Comparison of ENCODE assay signal across 8 mouse cellular contexts in the genomic region with DNA sequence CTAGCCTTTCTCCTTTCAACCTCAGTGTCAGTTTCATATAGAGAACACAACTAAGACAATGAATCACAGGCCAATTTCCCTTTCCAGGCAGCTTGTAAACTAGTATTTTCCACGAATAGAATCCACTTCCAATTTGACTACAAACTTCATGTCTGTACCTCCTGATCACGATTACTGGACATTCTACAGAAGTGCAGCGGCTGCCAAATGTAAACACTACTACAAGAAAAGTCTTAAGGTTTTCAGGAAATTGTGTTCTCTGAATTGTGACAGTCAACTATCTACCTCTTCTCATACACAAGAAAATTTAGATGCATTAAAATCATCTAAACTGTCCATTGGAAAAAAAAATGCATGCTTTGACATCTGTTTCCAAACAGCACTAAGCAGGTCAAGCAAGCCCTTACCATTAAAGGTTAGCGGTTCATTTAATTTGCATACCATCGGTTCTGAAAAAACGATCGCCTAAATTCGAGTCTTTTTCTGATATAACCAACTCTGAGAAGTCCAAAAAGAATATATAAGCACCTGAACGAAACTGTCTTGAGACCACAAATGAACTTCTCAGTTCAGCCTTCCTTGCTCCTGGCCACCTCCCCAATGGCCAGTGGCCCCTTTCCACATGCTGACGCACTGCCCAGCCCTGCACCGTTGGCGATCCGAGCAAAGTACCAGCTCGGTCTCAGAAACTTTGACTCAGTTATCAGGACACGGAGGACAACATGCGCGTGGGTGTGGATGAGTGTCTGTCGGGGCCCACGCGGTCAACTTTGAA. TPM values are rescaled to one million over a fixed set of nuclear protein-coding genes. Genes with fewer than 3 reads are reported as not detected.
DNase-seq lines count a peak whose midpoint lies in the region; ATAC-seq lines count a peak whose summit lies in the region.

No protein-coding gene starts in this region.

- H3K27me3 ChIP-seq in forebrain, embryonic 15.5 days = no peaks in the 10 kb centered on the region
- no peaks in the 10 kb centered on the region for H3K27me3 ChIP-seq in intestine, embryonic 15.5 days (replicated peaks)
- no peaks in the 10 kb centered on the region for H3K27me3 ChIP-seq in midbrain, embryonic 14.5 days (ENCODE audit: control insufficient read depth, insufficient read depth, low read length)

- no peaks in the 10 kb centered on the region for H3K9me3 ChIP-seq in forebrain, embryonic 15.5 days
- H3K9me3 ChIP-seq in intestine, embryonic 15.5 days = no peaks in the 10 kb centered on the region
- H3K9me3 ChIP-seq in midbrain, embryonic 14.5 days (ENCODE audit: control insufficient read depth, low read length) = no peaks in the 10 kb centered on the region

- intact Hi-C loops in left cerebral cortex, postnatal 4 days (cut with DNase I) = no loop called here

- H3K9ac ChIP-seq in forebrain, embryonic 15.5 days (replicated peaks) = peak overlapping the region; percentile 78
- peak overlapping the region; percentile 83 for H3K9ac ChIP-seq in intestine, embryonic 15.5 days
- peak overlapping the region; percentile 79 for H3K9ac ChIP-seq in midbrain, embryonic 14.5 days (replicated peaks; ENCODE audit: low read length)

- H3K4me3 ChIP-seq in forebrain, embryonic 15.5 days = peak overlapping the region; percentile 78
- peak overlapping the region; percentile 84 for H3K4me3 ChIP-seq in intestine, embryonic 15.5 days (replicated peaks)
- peak overlapping the region; percentile 78 for H3K4me3 ChIP-seq in midbrain, embryonic 14.5 days (replicated peaks; ENCODE audit: low read depth, low read length)

- no peaks in the 10 kb centered on the region for H3K36me3 ChIP-seq in forebrain, embryonic 15.5 days
- H3K36me3 ChIP-seq in intestine, embryonic 15.5 days = no peaks in the 10 kb centered on the region
- no peaks in the 10 kb centered on the region for H3K36me3 ChIP-seq in midbrain, embryonic 14.5 days (ENCODE audit: control insufficient read depth, insufficient read depth, low read length)

- WGBS in forebrain, embryonic 15.5 days = 9% methylated on average over 20 of the region's 20 CpGs
- WGBS in intestine, embryonic 15.5 days = 5% methylated on average over 20 of the region's 20 CpGs
- WGBS in midbrain, embryonic 14.5 days = 10% methylated on average over 20 of the region's 20 CpGs

- peak overlapping the region; percentile 93 for H3K4me2 ChIP-seq in forebrain, embryonic 15.5 days (replicated peaks)
- H3K4me2 ChIP-seq in intestine, embryonic 15.5 days (replicated peaks) = peak overlapping the region; percentile 91
- H3K4me2 ChIP-seq in midbrain, embryonic 14.5 days (ENCODE audit: low read length) = peak overlapping the region; percentile 98

- H3K27ac ChIP-seq in forebrain, embryonic 15.5 days (replicated peaks) = no peak overlapping the region
- no peak overlapping the region for H3K27ac ChIP-seq in intestine, embryonic 15.5 days
- no peak overlapping the region for H3K27ac ChIP-seq in midbrain, embryonic 14.5 days (replicated peaks; ENCODE audit: low read depth, low read length)

- DNase-seq in left cerebral cortex, postnatal 4 days = peak; percentile 11
- DNase-seq in left cerebral cortex, adult 9 months (ENCODE audit: low spot score in 2 of 2) = no peak
- DNase-seq in MN1 (ENCODE audit: low spot score) = peak; percentile 13
- no peak for DNase-seq in midbrain, embryonic 14.5 days
- no peak for DNase-seq in thymus, postnatal 25 days

- peak; percentile 39 for ATAC-seq in forebrain, embryonic 15.5 days (replicated peaks)
- ATAC-seq in intestine, embryonic 15.5 days = peak; percentile 42
- ATAC-seq in midbrain, embryonic 14.5 days (ENCODE audit: low FRiP score, low TSS enrichment) = 0 out of 2 replicates have a peak, but pooled peaks have one; percentile 9
- ATAC-seq in inflammation-experienced regulatory T-cells, adult 6 months = no peak

- H3K4me1 ChIP-seq in forebrain, embryonic 15.5 days = peaks cover 9% of the 10 kb centered on the region
- 0 out of 2 replicates have a peak, but pooled peaks cover 4% of the 10 kb centered on the region for H3K4me1 ChIP-seq in intestine, embryonic 15.5 days (replicated peaks)
- peaks cover 7% of the 10 kb centered on the region for H3K4me1 ChIP-seq in midbrain, embryonic 14.5 days (ENCODE audit: control insufficient read depth, insufficient read depth, low read length)

RNA-seq across cellular contexts. Expression of a gene that starts 1.4 kb away (rescaled TPM):
- 100 to 1,000 TPM; 194 to 203 TPM for total RNA-seq in left cerebral cortex, postnatal 4 days (2021)
- 34.7 and 35.9 TPM in 2 replicates for polyA plus RNA-seq in forebrain, embryonic 15.5 days (2015; fragmentation: Nextera tagmentation; extraction: Ambion mirVana)
- polyA plus RNA-seq in intestine, embryonic 15.5 days (2015; fragmentation: Nextera tagmentation; extraction: Ambion mirVana) = 17.3 and 18.8 TPM in 2 replicates
- 39.1 and 44.8 TPM in 2 replicates for polyA plus RNA-seq in midbrain, embryonic 14.5 days (2014; fragmentation: Nextera tagmentation; extraction: Ambion mirVana)
- polyA plus RNA-seq in inflammation-experienced regulatory T-cells, adult 6 months (2017; shearing (Covaris generic)) = 100 to 1,000 TPM; 237 to 400 (median 301) TPM

Comparison
In these comparisons a context has a peak if more than half of its experiments do, and no peak if none do; other contexts are left out.
1. DNase-seq: peak in left cerebral cortex, postnatal 4 days (single experiment) and MN1 (single experiment); none in left cerebral cortex, adult 9 months (0 of 2), midbrain, embryonic 14.5 days (single experiment) and thymus, postnatal 25 days (single experiment).
2. Peak in every context shown above with its lines, with median percentiles within 50 percentile points of each other: H3K4me2 ChIP-seq, H3K4me3 ChIP-seq and H3K9ac ChIP-seq.